Mouse (Mus musculus): Measurements from ENCODE around the gene Anln.

DNA sequence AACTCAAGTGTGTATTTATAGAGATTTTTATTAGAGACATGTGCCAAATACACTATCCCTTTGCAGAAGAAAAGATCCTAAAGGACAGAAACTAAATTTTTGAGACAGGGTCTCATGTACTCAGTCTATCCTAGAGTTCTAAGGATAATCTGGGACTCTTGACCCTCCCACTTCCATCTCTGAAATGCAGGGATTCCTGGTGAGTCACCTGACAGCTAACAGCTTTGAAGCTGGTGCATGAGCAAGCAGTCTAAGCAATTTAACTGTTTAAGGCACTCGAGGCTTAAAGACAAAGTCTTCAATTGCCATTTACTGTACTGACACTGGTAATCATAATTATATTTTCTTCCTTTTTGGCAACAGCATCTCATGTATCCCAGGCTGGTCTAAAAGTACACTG lies 33.6 kb upstream of the Anln start:
- TF ChIP-seq CTCF (IDR thresholded peaks at IDR 0.05) (no peak), EP300 (IDR thresholded peaks at IDR 0.05) (no peak)

Measured in lung, postnatal 0 days (tissue).